Mouse (Mus musculus) heart, postnatal 36 days (tissue): ENCODE results near the gene Fars2. TPM values are rescaled to one million over a fixed set of nuclear protein-coding genes. Genes with fewer than 3 reads are reported as not detected.

Experiments used
- DNase-seq, 2 experiments: peaks; one replicate each; pipeline ENCODE4 v3.0.0; 2021 to 2022
- intact Hi-C: fragments of 180-260 bp; cut with DNase I; formaldehyde crosslinking; loops from one replicate; pipeline ENCODE4 v1.15.1; 2025
- total RNA-seq, 2 experiments: library from RNA; stranded (reverse); gene quantifications; 2 replicates each; pipeline ENCODE4 v1.2.3; 2021

The Fars2 gene
- total RNA-seq, 2 experiments from 2014 or later = 79.2 to 87.6 TPM

DNA sequence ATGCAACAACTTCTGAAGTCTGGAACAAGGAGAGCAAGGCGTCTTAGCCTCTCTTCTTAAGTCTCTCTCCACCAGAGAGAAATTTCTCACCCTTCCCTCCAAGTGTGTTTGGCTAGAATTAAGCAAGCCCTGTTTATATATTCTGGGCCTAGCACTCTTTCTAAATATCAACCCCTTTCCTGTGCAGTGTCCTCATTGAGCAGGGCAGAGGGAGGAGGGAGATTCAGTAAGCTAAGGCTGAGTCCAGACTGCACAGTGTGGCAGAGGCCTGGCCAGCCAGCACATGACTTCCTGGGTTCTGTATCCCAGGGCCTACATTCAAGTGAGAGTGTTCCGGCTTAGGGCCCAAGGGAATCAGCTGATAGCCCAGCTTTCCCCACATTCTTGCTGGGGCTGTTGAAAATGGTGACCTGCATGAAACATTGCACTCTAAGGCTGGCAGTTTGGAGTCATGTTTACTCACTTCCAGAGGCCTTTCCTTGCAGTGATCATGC, 424.1 kb downstream of the Fars2 start:
- DNase-seq = peak in 1 of 2 experiments; percentile 16
- intact Hi-C loops = no loop called here

DNA sequence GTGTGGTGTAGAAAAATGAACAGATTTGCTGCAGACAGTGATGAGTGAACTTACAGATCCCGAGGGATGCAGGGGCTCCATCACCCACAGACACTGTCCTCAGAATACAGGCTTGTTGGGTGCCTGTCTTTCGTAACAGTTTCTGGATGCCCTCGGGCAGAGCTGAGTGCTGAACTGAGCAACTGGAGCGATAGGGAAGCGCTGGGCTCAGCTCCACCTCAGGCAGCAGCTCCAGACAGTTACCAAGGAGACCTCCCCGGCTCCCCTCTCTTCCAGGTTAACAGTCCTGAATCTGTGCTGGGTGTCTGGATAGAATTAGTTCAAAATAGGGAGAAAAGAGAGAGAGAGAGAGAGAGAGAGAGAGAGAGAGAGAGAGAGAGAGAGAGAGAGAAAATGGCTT, 433.5 kb downstream of the Fars2 start:
- no peak for DNase-seq
- intact Hi-C loops = no loop called here

DNA sequence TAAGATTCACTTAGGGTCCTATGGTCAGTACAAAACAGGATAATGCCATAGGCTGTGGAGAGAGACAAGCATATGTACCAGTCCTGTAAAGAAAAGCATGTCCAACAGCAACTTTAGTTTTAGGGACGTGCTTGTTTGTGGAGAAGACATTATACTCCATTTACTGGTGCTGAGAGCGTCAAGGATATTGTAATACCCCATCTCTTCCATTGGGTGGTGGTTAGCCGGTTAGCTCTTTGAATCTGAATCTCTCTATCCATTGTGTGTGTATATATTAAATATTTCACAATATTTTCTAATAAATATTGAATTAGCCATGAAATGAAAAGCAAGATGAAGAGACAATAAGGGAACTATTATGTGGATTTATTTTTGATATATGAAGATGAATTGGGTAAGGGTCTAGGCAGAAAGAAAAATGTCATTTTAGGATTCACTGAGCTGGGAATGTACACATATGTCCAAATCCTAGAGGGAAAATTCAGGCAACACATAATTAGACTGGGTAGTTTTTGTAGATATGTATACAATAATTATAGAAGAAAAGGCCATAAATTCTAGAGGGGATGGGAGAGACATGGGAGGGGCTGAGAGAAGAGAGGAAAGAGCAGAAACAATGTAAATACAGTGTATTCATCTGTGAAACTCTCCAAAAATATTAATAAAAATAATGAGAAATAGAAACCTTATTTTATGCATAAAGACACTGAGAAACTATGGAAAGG, 435.5 kb downstream of the Fars2 start:
- DNase-seq = no peak
- intact Hi-C loops = no loop called here

DNA sequence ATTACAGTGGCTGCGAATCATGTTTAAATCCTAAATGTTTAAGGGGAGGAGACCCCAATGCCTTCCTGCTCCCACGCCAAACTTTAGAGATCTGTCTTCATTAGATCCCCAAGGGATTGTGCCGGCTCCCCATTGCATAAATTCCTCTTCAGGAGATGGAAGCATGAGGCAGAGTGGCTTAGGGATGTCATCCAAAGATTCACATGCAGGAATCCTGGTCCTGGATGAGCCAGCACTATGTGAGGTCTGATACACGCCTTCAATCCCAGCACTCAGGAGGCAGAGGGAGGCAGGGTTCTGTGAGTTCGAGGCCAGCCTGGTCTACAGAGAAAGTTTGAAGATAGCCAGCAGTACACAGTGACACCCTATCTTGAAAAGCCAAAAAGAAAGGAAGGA, 436.0 kb downstream of the Fars2 start:
- intact Hi-C loops = no loop called here
- no peak for DNase-seq

DNA sequence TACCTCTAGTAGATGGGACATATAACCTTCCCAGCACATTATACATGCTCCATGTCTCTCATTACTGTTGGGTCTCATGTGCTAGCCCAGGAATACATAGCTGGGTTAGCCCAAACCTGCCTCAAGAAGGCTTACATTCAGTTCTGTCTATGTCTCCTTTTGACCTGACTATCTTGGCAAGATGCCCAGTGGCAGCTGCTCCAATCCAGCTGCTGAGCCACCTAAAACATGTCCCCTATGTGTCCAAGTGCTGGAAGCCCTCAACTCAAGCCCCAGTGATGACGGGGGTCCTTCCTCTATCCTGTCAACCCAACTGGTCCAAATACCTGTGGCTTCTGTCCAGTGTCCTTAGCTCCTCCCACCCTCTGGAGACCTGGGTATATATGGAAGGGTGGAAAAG, 437.5 kb downstream of the Fars2 start:
- intact Hi-C loops = no loop called here
- DNase-seq = no peak

DNA sequence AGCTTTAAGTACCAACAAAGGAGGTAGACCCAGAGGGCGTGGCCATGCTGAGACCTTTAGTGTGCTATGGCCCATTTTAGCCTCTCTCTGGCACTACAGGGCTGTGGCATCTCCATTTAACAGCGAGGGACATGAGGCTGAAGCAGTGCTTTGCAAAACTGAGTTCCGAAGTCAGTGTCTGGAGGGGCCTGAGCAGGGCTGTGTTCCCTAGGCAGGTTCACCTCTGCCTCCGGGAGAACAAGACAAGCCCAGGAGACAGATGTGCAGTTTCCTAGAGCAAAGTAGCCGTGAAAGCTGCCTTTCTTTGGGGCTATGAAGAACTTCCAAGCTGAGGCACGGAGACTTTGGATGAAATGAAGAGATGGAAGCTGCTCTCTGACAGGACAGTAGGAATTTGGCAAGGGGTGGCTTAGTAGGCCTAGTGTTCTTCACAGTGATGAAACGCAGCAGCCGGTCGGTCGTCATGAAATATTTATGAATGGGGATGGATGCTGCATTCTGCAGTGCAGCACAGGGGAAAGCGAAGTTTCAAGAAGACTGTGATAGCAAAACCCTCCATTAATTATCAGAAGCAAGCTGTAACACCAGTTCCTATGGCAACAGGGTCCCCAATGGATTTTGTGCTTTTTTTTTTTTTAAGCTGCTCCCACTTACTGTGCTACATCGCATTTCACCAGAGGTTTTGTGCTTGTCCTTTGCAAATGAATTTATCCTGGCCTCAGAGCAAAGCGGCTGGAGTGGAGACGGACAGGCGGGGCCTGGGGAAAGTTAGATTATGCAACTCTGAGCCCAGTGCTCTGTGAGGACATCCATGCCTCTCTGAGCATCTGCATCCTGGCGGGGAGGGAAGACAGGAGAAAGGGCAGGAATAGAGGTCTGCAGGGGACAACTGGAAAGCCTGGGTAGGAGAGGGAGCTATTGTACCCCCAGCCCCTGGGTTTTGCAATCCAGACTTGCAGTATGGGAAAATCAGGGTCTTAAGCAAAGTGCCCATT, 445.5 kb downstream of the Fars2 start:
- DNase-seq = peak in 1 of 2 experiments; percentile 34

DNA sequence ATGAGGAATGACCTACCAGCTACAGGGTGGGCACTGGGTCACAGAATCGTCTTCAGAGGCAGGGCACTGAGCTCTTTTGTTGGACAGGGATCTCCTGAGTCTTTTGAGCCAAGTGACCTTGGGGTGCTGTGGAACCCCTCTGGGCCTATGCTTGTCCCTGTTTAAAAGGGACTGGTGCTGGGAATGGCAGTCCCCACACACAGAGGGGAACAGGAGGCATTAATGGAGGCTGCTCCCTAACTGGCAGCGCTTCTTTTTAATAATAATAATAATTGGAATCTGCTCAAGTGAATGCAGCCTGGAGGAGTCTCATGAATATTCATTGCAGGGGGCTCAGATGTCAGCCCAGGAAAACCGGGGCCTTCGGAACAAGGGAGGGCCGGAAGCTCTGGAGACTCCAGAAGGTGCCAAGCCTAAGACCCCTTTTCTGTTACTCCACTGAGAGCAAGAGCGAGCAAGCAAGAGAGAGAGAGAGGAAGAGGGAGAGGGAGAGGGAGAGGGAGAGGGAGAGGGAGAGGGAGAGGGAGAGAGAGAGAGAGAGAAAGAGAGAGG, 447.6 kb downstream of the Fars2 start:
- intact Hi-C loops = no loop called here
- no peak for DNase-seq

More for the DNA sequence above, 445.5 kb downstream of the Fars2 start:
- intact Hi-C loops = no loop called here

DNA sequence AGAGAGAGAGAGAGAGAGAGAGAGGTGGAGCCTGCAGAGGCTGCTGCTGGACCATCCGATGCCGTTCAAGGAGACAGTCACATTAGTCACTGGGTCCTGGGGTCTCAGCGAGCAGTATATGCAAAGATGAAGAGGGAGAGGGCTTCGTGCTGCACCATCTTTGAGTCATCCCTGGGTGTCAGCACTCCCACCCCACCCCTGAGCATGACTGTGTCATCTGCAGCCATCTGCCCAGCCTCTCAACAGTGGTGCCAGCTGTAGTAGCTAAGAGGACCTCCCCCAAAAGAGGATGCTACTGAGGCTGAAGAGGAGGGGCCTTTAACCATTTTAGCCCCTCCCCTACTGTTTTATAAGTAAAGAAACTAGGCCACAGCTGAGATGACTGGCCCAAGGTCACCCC, 459.6 kb downstream of the Fars2 start:
- intact Hi-C loops = no loop called here
- no peak for DNase-seq

DNA sequence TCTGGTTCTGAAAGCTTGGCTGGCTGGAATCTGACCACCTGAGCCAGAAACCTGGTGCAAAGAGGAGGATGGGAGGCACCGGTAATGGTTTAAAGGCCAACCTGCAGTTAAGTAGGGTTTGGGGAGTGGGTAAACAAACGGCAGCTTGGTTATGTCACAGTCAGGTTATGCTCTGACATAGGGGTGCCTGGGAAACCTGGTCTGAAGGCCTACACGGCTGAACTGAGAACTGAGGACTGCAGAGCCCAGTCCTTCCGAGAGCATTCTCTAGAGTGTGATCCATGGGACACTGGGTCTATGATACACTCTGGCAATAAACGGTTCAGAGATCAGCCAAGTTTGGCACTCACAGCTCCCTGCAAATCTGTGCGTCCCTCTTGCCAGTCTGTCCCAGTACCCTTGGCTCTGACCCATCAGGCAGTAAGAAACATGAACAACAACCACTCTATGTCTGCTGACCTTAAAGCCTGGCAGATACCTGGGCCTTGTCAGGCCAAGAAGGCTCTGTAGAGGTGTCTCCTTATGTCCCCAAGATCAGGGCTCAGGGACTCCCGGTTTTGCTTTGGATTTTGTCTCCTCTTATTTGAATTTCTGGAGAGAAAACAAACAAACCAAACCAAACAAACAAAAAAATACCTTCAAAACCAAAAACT, 460.8 kb downstream of the Fars2 start:
- intact Hi-C loops = loop anchor here (2.0 kb wide), 1 partner anchor 735 kb away; no protein-coding TSS in a partner anchor
- DNase-seq = peak; percentile 4 to 6

DNA sequence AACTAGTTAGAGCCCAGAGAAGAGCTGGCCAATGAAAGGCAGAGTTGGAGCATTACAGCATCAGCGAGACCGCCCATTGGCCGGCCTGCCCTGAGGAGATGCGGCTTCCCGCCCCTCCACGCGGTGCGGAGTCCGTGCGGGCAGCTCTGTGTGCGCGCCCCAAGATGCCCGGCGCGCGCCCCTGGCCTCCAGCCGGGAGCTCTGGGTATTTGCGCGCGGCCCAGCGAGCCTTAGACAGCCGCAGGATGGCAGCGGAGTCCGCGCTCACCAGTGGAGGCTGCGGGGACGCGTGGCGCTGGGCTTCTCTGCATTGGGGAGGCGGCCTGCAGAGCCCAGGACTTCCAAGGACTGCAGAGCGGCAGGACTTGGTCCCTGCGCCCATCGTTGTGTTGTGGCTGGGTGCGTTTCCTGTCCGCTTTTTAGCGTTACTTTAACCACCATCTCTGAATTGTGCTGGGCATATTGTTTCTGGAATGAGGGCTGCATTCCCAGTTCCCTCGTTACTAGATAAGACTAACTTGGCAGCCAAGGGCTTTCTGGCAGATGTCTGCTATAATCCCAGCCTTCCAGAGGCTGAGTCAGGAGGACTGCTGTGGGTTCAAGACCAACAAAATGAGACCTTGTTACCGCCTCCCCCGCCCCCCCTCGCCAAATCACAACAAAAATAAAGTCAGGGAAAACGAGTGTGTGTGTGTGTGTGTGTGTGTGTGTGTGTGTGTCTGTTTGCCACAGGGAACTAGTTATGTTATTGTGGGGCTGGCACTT, 461.5 kb downstream of the Fars2 start:
- DNase-seq = peak; percentile 32 to 54
- intact Hi-C loops = loop anchor here (2.0 kb wide), 1 partner anchor 734 kb away; no protein-coding TSS in a partner anchor

DNA sequence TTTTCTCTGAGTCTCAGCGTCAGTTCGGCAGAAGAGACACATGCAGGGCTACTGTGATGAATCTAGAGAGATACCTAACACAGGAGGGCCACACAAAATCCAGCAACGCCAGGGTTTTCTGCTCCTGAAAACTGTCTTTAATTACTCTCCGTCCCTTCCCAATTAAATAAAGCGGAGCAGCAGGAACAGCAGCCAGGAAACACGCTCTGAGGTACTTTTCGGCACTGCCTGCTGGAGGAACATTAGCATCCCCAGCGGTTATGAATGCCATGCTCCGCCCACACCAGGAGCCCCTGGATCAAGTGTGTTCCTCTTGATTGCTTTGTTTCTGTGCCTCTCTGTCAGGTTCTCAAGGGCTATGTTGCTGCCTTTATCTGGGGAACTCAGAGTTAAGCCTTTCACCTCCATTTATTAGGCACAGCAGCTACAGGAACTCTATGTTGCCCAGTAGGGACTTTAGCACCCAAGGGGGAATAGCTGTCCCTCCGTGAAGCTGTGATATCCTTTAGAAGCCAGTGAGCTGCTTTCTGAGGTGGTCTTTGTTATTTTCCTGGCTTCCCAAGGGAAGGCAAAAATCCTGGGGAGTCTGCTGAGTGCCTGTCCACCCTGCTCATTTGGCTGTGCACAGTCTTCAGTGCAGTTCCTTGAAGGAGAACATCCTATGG, 465.3 kb downstream of the Fars2 start:
- intact Hi-C loops = no loop called here
- DNase-seq = no peak

DNA sequence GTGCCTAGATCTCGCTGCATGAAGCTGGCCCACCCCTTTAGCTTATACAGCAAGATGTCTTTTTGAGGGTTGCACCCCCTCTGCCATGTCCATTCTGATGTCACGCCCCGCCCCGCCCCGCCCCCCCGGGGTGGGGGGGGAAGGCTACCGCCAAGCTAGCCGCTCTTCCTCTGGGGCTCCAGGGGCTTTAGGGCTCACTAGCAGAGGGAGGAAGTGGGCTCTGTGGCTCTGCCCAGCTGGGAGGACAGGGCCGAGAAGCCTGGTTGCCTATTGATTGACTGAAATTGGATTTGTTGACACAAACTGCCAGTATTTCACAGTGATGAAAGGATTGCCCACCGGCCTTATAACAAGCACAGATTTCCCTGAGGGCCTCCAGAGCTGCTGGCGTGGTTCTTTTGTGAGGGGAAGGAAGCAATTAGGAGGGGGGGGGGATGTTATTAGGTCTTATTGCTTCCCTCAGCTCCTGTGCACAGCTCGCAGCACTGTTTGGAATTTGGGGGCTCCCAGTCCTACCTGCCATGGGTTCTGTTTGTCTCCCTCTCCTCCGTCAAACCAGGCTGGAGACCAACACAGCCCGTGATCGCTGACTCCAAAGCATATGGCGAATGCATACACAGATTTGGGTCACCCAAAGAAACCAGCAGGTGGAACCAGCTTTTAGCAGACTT, 466.4 kb downstream of the Fars2 start:
- intact Hi-C loops = no loop called here
- DNase-seq = no peak

DNA sequence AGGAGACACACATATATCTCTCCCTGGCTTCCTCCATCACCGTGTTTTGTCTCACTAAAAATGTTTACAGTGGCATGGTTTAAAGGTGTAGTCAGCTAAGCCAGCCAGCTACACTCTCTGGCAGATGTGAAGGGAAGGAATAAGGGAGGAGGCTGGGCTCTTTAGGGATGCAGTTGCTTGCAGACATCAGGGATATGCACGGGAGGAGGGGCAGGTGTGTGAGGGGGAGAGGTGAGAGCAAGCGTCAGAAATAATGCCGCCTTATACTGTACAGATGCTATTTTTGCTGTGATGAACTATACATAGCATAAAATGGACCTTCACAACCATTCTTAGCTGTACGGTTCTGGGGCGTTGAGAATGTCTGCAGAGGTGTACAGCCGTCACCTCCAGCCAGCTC, 467.0 kb downstream of the Fars2 start:
- intact Hi-C loops = no loop called here
- no peak for DNase-seq

DNA sequence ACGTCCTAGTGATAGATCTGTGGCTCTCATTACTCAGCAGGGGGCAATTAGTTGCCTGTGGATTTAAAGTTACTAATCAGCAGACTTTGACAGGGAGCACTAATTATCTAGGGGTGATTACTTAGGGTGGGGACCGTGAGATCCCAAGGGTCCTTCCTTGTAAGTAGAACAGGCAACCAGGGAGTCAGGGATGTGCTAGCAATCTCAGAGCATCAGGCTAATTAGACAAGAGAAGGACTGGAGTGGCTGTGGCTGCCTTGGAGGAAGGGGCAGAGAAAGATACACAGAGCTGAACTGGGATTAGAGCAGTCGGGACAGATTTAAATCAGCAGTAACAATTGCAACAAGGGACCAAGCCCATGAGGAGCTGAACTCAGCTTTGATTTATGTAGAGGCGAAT, 471.9 kb downstream of the Fars2 start:
- intact Hi-C loops = no loop called here
- no peak for DNase-seq

DNA sequence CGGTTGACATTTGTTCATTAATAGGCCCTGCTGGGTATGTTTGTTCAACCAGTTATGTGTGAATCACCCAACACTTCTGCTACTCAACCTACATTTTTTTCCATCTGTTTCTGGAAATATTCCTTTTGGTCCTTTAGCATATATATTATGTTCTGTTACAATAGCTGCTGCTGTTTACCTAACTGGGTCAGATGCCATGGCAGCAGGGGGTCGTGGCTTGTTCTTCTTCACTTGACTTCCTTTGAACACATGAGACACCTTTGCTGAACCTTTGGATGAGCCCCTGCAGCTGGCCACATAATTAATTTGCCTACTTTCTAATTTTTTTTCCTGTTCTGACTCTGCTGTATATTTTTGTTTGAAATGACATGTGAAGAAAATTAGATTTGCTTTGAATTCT, 475.1 kb downstream of the Fars2 start:
- intact Hi-C loops = no loop called here
- no peak for DNase-seq

DNA sequence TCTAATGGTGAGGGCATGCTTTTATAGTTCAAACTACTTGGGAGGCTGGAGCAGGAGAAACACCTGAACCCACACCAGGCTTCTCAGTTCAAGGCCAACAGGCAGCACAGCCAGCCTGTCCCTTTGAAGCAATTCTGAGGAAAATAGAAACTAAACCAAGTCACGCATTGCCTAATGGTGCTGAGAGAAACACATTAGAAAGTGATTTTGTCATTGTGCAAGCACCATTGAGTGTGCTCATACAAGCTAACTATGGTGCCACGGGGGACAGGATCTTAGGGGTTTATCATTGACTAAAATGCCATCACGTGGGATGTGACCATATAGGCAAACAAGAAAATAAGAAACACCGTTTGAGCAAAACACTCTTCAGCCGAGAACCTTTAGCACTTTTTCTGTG, 489.5 kb downstream of the Fars2 start:
- intact Hi-C loops = no loop called here

DNA sequence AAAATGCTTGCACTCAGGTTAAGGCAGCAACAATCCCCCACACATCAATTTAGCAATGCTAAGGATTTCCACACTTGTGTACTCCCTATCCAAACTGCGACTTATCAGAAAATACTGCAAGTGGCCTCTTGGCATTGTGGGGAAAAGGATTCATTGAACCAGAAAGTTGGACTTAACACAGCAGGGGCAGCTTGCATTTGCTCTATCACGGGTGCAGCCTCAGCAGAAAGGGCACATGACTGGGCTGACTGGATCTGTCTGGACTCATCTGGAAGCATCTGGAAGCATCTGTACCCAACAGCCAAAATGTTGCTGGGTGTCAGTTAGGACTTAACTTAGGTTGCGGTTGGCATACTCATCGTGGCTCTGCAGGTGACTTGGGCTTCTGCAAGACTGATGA, 490.7 kb downstream of the Fars2 start:
- DNase-seq = no peak
- intact Hi-C loops = no loop called here

More for the DNA sequence above, 489.5 kb downstream of the Fars2 start:
- DNase-seq = no peak

DNA sequence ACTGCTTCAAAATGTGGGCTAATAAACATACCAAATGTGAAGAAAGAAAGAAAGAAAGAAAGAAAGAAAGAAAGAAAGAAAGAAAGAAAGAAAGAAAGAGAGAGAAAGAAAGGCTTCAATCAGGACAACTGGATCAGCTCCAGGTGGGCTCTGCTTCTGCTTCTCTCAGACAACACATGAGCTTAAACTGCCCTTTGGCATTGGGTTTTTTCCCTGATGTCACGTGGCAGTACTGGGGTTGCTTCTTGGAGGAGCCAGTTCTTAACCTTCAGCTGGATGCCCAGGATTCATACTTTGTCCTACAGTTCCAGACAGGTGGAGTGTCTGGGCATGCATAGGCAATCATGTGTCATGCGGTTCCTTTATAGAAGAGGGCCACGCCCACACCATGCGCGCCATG, 493.2 kb downstream of the Fars2 start:
- no peak for DNase-seq
- intact Hi-C loops = no loop called here
